Mouse (Mus musculus) T-helper 1 cell (primary cell): ENCODE data around the gene Cpt1c.

Experiments
- in situ Hi-C: fragments of 300-600 bp; cut with MboI, MseI; formaldehyde crosslinking; loops from one replicate; pipeline ENCODE4 v1.15.1; 2025; ENCODE audit warnings: high pct_unique_total_duplicates

Cpt1c gene

DNA sequence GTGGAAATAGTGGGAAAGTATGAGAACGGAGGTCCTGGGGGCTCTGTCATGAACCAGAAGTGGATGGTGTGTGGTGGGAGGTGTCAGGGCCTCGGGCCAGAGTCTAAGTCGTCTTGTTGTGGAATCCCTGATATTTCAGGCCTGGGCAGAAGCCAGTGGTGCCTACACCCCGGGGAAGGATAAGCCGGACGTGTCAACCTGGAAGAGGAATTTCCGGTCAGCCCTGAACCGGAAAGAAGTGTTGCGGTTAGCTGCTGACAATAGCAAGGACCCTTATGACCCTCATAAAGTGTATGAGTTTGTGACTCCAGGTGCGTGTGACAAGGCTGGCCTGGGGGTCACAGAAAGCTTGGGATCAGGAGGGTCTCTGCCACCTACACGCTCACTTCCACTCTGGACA lies 25.1 kb upstream of the Cpt1c start:
- in situ Hi-C loops, result no loop called here

DNA sequence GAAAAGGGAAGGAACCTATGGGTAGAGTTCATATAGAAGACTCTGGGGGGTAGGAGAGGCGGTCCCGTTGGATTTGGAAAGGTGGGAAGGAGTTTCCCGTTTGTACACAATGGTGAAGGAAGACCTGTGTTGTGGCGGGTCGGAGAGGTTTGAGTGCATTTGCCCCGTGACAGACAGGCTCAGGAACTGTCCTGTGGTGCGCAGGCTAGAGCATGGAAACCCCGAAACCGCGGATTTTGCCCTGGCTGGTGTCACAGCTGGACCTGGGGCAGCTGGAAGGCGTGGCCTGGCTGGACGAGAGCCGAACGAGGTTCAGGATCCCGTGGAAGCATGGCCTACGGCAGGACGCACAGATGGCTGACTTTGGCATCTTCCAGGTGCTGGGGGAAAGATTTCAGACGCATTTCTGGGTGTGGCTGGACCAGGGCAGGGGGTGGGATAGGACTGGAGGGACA lies 23.9 kb upstream of the Cpt1c start, which contains the start of gene Bcl2l12:
Bcl2l12 (minus strand) TSS at position 212 of the 455 bp plus-strand sequence.
- in situ Hi-C loops, result no loop called here

DNA sequence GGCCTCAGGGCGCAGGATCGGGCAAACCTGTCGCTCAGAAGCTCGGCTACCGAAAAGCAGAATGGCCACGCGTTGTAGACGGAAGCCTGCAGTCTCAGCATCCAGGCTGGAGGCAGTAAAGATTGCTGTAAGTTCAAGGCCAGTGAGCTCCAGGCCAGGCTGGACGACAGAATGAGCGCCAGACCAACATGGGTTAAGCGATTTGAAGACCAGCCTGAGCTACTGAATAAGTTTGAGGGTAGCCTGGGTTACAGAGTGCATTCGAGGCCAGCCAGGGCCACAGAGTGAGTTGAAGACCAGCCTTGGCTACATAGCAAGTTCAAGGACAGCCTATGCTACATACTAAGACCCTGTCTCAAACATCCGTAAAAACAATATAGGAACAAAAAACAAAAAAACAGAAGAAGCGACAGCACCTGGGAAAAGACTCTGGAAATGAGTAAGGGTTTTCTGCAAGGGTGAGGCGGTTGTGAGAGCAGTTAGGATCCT lies 23.3 kb upstream of the Cpt1c start:
- in situ Hi-C loops, result no loop called here

DNA sequence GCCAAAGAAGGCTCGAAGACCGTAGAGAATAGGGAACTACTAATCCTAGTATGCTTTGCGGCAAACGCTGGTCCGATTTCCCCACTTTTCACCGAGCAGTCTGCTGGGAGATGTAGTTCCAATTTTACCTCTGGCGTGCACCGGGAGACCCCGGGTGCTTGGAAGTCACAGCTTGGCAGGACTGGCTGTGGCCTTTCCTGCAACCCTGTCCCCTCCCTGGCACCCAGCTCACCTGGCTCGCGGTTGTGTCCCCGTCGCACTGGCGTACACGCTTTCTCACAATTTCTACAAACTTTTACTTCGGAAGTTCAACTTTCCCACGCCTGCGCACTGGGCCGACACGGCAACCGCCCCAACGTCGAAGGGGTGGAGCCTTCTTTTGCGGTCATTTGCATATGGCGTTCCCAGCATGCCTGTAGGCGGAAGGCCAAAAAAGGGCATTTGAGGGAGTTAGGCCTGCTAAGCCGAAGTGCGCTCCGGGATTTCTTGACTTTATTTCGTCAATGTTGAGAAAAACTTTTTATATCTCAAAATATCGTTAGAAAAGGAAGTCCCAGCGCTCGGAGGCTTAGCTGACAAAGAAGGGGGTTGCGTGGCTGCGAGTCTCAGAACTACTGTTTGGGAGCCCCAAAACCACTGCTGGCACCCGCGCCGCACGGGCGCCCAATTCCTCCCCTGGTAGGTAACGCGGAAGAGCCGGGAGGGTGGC lies 22.7 kb upstream of the Cpt1c start, which contains the start of gene Irf3:
Irf3 (plus strand) TSS at position 418 of the 709 bp plus-strand sequence.
- in situ Hi-C loops, result no loop called here

DNA sequence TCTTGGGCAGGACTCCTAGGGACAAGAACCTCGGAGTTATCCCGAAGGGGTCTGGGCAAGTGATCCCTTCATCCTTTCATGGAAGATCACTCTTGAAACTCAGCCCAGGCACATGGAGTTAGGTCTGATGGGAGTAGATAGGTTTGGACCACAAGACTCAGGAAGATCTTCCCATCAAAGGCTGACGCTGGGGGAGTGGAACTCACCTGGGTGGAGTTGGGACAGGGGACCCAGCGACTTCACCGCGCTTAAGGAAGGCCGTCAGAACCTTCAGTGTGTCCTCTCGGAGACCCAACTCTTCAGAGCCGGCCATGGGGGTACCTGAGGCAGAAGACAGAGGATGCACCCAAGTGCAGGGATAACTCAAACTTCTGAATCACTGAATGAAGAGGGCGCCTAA lies 22.0 kb upstream of the Cpt1c start:
- in situ Hi-C loops, result no loop called here

DNA sequence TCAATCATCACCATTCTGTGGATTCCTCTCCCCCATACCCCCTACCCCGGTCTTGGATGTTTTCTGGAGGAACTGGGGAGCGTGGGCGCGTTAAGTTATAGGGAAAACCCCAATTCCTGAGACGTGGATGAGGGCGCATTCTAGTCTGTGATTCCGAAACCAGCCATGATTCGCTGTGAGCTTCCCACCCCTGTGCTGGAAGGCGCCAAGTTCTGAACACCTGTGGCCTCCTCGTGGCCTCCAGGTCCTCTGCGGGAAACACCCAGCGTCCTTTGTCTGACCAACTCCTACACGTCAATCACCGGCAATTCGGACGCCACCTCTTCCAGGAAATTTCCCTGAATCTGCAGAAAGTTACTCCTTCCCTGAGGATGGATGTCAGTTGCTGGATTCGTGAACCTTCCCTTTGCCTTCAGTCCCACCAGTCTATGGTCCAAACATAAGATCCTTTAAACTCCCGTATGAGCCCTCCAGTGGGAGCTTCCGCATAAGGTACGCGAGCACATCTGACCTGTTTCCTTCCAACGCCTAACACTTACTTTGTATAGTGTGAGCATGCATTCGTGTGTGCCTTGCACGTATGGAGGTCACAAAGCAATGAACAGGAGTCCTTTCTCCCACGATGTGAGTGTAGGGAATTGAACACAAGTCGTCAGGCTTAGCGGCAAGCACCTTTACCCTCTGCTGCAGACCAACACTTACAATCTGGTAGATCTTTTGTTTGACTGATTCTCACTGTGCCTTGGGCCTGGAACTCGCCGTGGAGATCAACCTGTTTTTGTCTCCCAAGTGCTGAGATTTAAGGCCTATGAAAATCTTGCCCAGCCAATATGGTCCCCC lies 12.4 kb upstream of the Cpt1c start:
- in situ Hi-C loops, result no loop called here

DNA sequence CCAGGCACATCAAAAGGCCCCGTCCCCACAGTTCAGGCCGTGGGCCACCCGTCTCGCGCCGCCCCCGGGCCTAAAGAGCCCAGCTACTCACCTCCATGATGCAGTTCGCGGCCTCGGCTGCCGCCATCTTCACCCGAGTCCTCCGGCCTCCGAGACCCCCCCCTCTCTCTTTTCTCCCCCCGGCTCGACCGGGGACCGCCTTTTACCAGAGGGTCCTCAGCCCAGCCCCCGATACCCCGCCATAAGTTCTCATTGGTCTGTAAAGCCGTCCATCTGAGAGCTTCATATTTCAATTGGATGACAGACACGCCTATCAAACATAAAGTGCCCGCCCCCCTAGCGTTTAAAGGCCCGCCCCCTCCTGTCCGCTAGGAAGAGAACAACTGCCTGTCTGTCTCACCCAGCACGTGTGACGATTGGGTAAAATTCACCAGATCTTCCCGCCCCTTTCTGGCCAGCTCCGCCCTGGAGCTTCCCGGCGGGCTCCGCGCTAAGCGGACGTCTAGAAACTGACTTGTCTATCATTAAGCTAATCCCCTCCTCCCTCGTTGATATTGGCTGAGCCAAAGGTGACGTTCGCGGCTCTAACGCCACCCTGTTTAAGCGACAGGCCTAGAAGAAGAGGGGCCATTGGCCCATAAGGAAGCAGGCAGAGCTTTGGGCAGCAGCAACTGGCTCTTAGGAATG lies 11.7 kb upstream of the Cpt1c start, which contains the start of gene Prmt1:
Prmt1 (minus strand) TSS at position 377 of the 687 bp plus-strand sequence.
- in situ Hi-C loops, result no loop called here

DNA sequence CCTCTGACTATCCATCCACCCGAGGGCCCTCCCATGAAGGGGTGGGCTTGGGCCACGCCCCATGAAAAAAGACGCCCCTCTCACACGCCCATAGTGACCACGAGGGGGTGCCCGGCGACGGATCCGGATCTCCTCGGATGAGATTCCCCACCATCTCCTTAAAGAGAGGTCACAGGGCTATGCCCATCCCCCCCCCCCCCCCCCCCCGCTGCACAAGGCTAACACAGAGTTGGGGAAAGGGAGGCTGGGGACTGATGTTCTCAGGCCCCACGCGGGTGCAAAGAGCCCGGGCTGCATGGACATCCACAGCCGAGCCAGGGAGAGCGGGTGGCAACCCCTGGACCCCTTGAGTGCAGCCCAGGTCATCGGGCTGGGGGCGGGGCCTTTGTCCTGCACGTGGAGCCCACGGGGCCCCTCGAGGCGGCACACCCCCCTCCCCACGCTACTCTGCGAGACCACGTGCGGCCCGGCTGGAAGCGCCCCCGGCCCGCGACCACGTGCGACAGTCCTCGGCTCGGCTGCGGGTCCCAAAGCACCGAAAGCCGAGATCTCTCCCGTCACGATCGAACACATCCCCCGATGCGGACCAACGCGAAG lies 11.0 kb upstream of the Cpt1c start:
- in situ Hi-C loops, result no loop called here

DNA sequence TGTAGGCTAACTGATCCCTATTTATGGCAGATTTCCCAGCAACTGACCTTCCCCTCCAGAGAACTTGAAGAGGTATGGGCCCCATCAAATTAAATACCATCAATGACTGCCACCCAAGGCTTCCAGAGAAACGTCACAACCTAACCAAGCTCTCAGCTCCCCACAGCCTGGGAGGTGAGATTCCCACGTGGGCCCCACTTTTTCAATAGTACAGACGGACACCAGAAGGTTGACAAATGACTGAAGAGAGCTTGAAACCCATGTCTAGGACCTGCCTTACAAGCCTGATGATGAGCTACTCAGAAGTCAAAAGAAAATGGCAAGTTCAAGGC lies 10.1 kb upstream of the Cpt1c start:
- in situ Hi-C loops, result no loop called here

DNA sequence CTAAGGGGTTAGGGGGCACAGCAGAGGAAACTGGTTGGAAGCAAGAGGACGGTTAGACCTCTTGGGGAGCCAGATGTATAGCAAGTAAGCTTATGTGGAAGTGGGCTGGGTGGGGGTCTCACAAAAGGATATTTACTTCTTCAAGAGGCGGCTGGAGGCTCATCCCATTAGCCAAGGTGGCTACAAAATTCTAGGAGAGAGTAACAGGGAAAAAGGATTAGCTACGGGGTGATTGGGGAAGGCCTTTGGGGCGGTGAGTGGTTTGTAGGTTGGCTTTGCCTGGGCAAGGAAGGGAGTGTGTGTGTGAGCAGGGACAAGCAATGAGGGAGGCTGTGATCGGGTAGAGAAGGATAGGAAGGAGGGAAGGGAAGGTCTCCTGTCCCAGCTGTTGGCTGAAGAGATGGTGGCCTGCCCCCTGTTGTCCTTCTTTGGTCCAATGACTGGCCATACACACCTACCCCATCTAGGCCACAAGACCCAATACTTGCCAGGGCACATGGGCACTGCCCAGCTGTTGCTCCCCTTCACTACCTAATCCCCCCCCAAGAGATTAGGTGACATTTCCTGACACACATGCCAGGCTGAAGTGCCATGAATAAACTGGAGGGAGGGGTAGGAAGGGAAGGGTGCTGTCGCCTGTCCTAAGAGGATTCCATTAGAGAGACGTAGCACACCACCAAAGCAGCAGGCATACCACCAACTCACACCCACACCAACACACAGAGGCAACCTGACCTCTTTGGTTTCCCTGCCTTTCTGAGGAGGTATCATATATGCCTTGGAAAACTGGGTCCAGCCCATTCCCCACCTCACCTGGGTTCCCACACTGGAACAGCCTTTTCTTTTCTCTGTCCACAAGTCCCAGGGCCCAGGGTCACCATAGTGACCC lies 9.5 kb upstream of the Cpt1c start:
- in situ Hi-C loops, result no loop called here

DNA sequence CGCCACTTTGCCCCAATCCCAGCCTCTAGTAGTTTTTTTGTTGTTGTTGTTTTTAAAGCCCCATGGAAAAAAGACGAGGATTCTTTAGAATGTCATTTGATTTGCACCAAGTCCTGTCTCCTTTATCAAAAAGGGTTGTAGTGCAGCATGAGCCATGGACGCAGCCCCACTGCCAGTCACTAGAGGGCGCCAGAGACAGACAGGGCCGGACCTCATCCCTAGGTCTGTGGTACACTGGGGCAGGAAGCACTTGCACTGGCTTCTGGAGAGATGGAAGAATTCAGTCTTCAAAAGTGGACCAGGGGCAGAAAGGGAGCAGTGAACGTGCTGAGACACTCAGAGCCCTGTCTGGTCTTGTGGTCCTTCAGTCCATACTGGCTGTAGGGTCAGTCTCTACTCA lies 8.4 kb upstream of the Cpt1c start:
- in situ Hi-C loops, result no loop called here

DNA sequence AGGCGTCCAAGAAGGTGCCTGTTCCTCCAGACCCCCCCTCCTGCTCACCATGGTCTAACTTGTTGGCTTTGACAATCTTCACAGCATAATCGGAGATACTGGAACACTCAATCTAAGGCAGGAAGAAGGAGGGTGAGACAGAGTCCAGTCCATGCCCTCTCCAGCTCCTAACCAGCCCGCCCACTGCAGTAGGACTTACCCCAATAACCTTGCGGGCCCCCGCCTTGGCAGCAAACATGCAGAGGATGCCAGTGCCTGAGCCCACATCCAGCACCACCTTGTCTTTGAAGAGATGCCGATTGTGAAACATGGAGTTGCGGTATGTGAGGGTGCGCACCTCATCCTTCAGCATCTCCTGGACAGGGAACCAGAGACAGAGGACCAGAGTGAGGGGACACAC lies 6.9 kb upstream of the Cpt1c start:
- in situ Hi-C loops, result no loop called here

DNA sequence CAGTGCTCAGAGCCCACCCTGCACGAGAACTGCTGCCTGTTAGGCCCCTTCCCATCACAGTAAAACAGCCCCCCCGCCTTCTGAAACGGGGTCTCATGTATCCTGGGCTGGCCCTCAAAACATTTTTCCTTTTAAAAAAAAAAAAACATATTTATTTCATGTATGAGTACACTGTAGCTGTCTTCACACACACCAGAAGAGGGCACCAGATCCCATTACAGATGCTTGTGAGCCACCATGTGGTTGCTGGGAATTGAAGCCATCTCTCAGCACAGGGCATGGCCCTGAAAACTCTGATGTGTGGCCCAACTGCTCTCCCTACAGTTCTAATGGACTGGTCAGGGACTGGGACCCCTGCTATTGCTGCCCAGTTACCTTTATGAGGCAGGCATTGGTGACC lies 3.6 kb upstream of the Cpt1c start:
- in situ Hi-C loops, result no loop called here

DNA sequence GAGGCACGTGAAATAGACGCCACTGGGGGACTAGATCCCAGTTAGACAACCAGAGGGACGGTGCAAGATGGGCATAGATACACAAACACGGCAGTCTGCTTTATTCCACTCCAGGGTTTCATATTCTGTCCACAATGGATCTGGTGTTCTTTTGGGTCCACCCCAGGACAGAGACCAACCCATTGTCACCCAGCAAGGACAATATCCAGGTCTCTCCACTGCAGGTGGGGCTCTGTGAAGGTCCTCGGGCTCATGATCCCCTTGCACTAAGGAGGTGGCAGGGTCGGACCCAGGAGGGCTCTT lies 417 bp upstream of the Cpt1c start:
- in situ Hi-C loops, result no loop called here

DNA sequence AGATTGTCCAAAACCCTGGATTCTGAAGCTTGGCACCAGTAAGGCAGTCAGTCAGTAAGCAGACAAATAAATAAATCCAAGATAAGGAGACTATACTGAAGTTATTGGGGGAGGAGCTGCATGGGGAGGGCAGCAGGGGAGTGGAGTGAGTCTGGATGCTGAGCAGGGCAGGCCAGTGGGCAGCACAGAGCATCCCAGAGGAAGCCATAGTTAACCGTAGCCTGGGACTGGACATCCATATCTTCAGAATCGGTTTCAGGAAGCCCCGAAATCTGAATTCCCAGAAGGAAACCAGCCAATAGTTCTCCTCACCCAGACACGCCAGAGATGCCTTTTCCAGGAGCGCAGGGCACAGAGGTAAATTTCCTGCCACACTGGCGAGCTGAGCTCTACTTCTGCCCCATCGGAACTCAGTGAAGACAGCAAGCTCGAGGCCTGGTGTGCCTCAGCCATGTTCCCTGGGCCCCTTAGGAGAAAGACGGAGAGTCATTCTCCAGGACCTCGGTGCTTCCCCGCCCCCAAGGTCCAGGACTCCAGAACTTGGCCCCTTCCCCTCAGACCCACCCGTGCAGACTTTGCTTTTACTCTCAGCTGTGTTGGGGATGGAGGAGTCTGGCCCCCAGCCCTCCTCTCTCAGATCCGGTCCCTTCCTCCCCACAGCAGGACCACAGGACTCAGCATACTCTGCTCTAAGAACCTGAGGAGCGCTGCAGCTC lies 1.1 kb downstream of the Cpt1c start:
- in situ Hi-C loops, result no loop called here

DNA sequence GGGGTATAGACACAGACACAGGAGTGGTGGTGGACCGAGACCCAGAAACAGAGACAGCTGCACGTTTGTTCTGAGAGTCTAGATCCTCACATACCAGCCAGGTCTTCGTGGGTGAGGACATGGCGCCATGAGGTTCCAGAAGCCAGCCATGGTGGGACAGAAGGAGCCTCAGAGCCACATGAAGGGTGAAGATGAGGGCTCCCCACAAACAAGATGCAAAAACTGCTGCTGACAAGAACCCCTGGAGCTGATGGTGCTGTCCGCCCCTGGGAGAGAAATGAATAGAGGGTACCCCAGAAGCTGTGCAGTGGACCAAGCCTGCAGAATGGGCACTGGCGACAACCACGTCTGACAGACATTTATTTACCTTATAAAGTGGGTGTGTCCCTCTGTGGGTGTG lies 3.5 kb downstream of the Cpt1c start:
- in situ Hi-C loops, result no loop called here

DNA sequence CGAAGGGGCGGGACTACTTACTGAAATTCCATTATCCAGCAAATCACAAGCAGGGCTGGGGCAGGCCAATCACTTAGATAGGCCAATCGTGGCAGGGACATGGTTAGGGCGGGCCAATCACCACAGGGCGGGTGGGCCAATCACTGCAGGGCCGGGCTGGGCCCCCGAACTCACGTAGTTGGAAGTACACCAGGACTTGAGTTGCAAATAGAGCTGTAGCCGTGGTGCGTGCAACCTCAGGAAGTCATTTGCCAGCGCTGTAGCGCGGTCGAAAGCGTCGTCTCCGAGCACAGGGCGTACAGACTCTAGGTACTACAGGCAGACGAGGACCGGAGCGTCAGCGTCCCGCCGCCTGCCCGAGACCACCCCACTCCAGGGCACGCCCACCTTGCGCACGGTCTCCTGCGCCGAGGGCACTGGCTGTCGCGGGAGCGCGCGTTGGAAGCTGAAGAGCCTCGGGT lies 4.4 kb downstream of the Cpt1c start:
- in situ Hi-C loops, result no loop called here

DNA sequence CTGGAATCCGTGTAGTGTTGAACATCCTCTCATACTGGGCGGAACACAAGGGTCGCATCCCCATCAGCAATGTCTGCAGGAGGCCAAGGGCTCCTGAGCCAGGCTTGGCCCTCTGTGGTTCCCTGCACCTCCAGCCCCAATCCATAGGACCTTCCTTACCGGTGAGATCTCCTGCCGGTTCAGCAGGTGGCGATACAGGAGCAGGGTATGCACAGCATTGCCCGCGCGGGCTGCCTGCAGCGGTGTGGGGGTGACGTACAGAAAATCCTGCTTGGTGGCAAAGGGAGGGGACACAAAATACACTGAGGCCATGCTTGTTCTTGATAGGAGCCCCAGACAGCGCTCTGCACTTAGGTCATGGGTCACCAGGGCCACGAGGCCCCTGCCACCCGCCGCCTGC lies 8.0 kb downstream of the Cpt1c start:
- in situ Hi-C loops, result no loop called here

DNA sequence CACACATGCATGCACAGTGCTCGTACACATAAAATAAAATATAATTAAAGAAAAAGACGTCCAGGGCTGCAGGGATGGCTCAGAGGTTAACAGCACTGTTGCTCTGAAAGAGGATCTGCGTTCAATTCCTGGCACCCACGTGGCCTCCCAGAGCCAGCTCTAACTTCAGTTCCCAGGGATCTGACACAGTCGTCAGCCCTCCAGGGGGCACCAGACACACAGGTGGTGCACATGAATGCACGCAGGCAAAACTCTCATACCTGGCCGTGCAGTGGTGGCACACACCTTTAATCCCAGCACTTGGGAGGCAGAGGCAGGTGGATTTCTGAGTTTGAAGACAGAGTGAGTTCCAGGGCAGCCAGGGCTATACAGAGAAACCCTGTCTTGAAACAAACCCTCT lies 8.7 kb downstream of the Cpt1c start:
- in situ Hi-C loops, result no loop called here

DNA sequence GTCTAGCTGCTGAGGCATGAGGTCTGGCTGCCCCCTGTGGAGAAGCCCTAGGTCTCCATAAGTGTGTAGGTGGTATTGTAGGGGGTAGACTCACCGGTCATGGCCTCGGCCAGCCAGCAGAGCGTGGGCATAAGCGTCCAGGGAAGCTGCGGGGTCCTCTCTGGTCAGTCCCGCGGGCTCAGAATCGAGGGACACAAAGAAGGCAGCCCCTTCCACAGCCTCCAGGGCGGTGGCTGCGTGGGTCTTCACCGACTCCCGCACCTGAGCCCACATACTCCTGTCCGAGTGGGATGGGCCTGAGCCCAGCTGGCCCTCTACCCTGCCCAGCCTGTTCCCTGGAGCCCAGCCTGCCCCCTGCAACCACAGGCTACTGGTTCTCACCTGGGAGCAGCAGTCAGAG lies 9.7 kb downstream of the Cpt1c start:
- in situ Hi-C loops, result loop anchor here (5.0 kb wide), 1 partner anchor 48 kb away; no protein-coding TSS in a partner anchor
